Mouse (Mus musculus) embryonic facial prominence, embryonic 11.5 days (tissue): Measurements from ENCODE around the gene Cdc42. TPM values are rescaled to one million over a fixed set of nuclear protein-coding genes. Genes with fewer than 3 reads are reported as not detected.

ENCODE experiments used
- ATAC-seq: fragments of 200-750 bp; cut with Nextera tagmentation; replicated peaks from 2 replicates; pipeline ENCODE4 v1.8.0; 2017; ENCODE audit warnings: low read depth; ENCODE audit not compliant: insufficient number of reproducible peaks, low FRiP score, low TSS enrichment
- DNase-seq: peaks from one replicate; pipeline ENCODE4 v3.0.0-alpha.2; 2015; ENCODE audit warnings: low spot score
- H3K27ac ChIP-seq: fragments of 300-500 bp; sonication (generic); replicated peaks from 2 replicates; pipeline ENCODE4 v1.5.1; 2014; ENCODE audit warnings: mild to moderate bottlenecking, low read depth, low read length, control low read depth
- H3K27me3 ChIP-seq: fragments of 300-500 bp; sonication (generic); 2 replicates; pipeline ENCODE4 v1.6.1; 2014; ENCODE audit warnings: mild to moderate bottlenecking, low read length, moderate library complexity, mixed read lengths; ENCODE audit not compliant: control insufficient read depth, insufficient read depth
- H3K36me3 ChIP-seq: fragments of 300-500 bp; sonication (generic); replicated peaks from 2 replicates; pipeline ENCODE4 v1.6.1; 2014; ENCODE audit warnings: low read depth, mild to moderate bottlenecking, low read length, moderate library complexity, mixed read lengths; ENCODE audit not compliant: control insufficient read depth, insufficient read depth
- H3K4me1 ChIP-seq: fragments of 300-500 bp; sonication (generic); 2 replicates; pipeline ENCODE4 v1.6.1; 2014; ENCODE audit warnings: low read length, mixed read lengths; ENCODE audit not compliant: control insufficient read depth, insufficient read depth
- H3K4me2 ChIP-seq: fragments of 300-500 bp; sonication (generic); 2 replicates; pipeline ENCODE4 v1.6.1; 2014; ENCODE audit warnings: low read depth, mild to moderate bottlenecking, control low read depth, low read length, moderate library complexity
- H3K4me3 ChIP-seq: fragments of 300-500 bp; sonication (generic); 2 replicates; pipeline ENCODE4 v1.5.1; 2014; ENCODE audit warnings: low read depth, low read length, control low read depth
- H3K9ac ChIP-seq: fragments of 300-500 bp; sonication (generic); replicated peaks from 2 replicates; pipeline ENCODE4 v1.6.1; 2014; ENCODE audit warnings: mild to moderate bottlenecking, control low read depth, low read length
- H3K9me3 ChIP-seq: fragments of 300-500 bp; sonication (generic); replicated peaks from 2 replicates; pipeline ENCODE4 v1.6.1; 2016; ENCODE audit warnings: mild to moderate bottlenecking, low read length, inconsistent platforms, mixed read lengths; ENCODE audit not compliant: control insufficient read depth
- WGBS: fragments of 180-500 bp; shearing (Covaris S2); extraction: QIAGEN DNeasy Blood & Tissue Kit; methylation state at CpG from one replicate; pipeline ENCODE4 v1.1.7; 2014; 5-methylcytosine and 5-hydroxymethylcytosine counted together
- polyA plus RNA-seq: library from polyadenylated mRNA; unstranded; fragments of >200 nt; fragmentation: Nextera tagmentation; extraction: Ambion mirVana; gene quantifications from 2 replicates; pipeline ENCODE4 v1.2.1, GENCODE M21; 2014

The Cdc42 gene
- polyA plus RNA-seq, 1 experiment from 2014 or later, result 781 TPM

GRCm38 (mm10) chr4:137277166-137277513, 80.4 kb downstream of the Cdc42 start, which contains the start of gene Wnt4:
Gene Wnt4, plus strand, starts transcription at chr4:137277489.
- Histone ChIP-seq H3K27ac (peak within 1 kb of the TSS; percentile 28; the same call in 1 of the 2 replicates), H3K9me3 (no peaks in the 10 kb centered on the region), H3K4me3 (peak within 1 kb of the TSS; percentile 53), H3K9ac (peak within 1 kb of the TSS; percentile 48), H3K4me1 (peaks cover 3% of the 10 kb centered on the region), H3K4me2 (peak within 1 kb of the TSS; percentile 96), H3K36me3 (no peaks in the 10 kb centered on the region), H3K27me3 (peaks cover 62% of the 10 kb centered on the region)
- 0% methylated on average over 14 of the region's 45 CpGs for WGBS
- DNase-seq (peak; percentile 66), ATAC-seq (peak; percentile 51; the same call in 1 of the 2 replicates)

- DNase-seq, result no peak
- H3K4me2 ChIP-seq, result peak overlapping the region; percentile 96
- 2% methylated on average over 43 of the region's 46 CpGs for WGBS
- H3K9ac ChIP-seq, result peak overlapping the region; percentile 48
- ATAC-seq, result 0 out of 2 replicates have a peak, but pooled peaks have one; percentile 25
- H3K27ac ChIP-seq, result no peak overlapping the region
- H3K36me3 ChIP-seq, result no peaks in the 10 kb centered on the region
- H3K27me3 ChIP-seq, result peaks cover 57% of the 10 kb centered on the region
- H3K4me3 ChIP-seq, result peak overlapping the region; percentile 53
- H3K4me1 ChIP-seq, result peaks cover 3% of the 10 kb centered on the region
- no peaks in the 10 kb centered on the region for H3K9me3 ChIP-seq
These were observed 80.9 kb downstream of the Cdc42 start for GRCm38 (mm10) chr4:137276443-137277165.

GRCm38 (mm10) chr4:137274304-137274703, 83.2 kb downstream of the Cdc42 start:
- no peaks in the 10 kb centered on the region for H3K36me3 ChIP-seq
- no peak for ATAC-seq
- peaks cover 3% of the 10 kb centered on the region for H3K4me1 ChIP-seq
- no peak overlapping the region for H3K27ac ChIP-seq
- no peaks in the 10 kb centered on the region for H3K9me3 ChIP-seq
- WGBS, result 5% methylated on average over 6 of the region's 6 CpGs
- H3K27me3 ChIP-seq, result peaks cover 44% of the 10 kb centered on the region
- no peak overlapping the region for H3K4me3 ChIP-seq
- H3K4me2 ChIP-seq, result no peak overlapping the region
- no peak for DNase-seq
- H3K9ac ChIP-seq, result no peak overlapping the region

- no peaks in the 10 kb centered on the region for H3K36me3 ChIP-seq
- no peaks in the 10 kb centered on the region for H3K9me3 ChIP-seq
- no peak for DNase-seq
- no peak overlapping the region for H3K9ac ChIP-seq
- H3K4me3 ChIP-seq, result no peak overlapping the region
- peaks cover 20% of the 10 kb centered on the region for H3K27me3 ChIP-seq
- no peak overlapping the region for H3K27ac ChIP-seq
- 81% methylated on average over 8 of the region's 8 CpGs for WGBS
- H3K4me2 ChIP-seq, result no peak overlapping the region
- H3K4me1 ChIP-seq, result no peaks in the 10 kb centered on the region; the same call in 1 of the 2 replicates
- ATAC-seq, result no peak
These were observed 85.7 kb downstream of the Cdc42 start for GRCm38 (mm10) chr4:137271856-137272255.

Other genes with a start within 250 kb of the Cdc42 start
- gene Wnt4, start 80.2 kb downstream of the Cdc42 start, polyA plus RNA-seq, result 3.3 and 4.3 TPM in 2 replicates
- not detected in 2 replicates for gene Cela3a, start 52.1 kb upstream of the Cdc42 start, polyA plus RNA-seq
- not detected in 2 replicates for gene Cela3b, start 72.8 kb upstream of the Cdc42 start, polyA plus RNA-seq
- gene 1700013G24Rik, start 95.6 kb upstream of the Cdc42 start, polyA plus RNA-seq, result not detected in 2 replicates
- gene Hspg2, start 111.0 kb upstream of the Cdc42 start, polyA plus RNA-seq, result 14.4 and 17.6 TPM in 2 replicates
- gene Ldlrad2, start 216.8 kb upstream of the Cdc42 start, polyA plus RNA-seq, result not detected in 2 replicates
- gene Usp48, start 236.0 kb upstream of the Cdc42 start, polyA plus RNA-seq, result 76.7 and 84.0 TPM in 2 replicates